Mouse (Mus musculus) frontal cortex, adult 2 months (tissue): Measurements from ENCODE around the gene Tgif2. TPM values are rescaled to one million over a fixed set of nuclear protein-coding genes. Genes with fewer than 3 reads are reported as not detected.
"Not testable (repeated sequence)": the region's sequence is repeated elsewhere in the genome, so short reads cannot be mapped to it uniquely, and the experiment has no call there.

Experiments
- DNase-seq, 2 experiments: peaks; one replicate each; pipeline ENCODE4 v3.0.0; 2022; ENCODE audit warnings: low spot score in 1 of 2; ENCODE audit errors: extremely low spot score in 1 of 2
- polyA plus RNA-seq: library from polyadenylated mRNA; depleted of rRNA; stranded (reverse); fragments of >200 nt; gene quantifications from 2 replicates; pipeline ENCODE4 v1.2.3, GENCODE M21; 2012; rRNA removed

The Tgif2 gene
- polyA plus RNA-seq, 1 experiment: 2.0 TPM

DNA sequence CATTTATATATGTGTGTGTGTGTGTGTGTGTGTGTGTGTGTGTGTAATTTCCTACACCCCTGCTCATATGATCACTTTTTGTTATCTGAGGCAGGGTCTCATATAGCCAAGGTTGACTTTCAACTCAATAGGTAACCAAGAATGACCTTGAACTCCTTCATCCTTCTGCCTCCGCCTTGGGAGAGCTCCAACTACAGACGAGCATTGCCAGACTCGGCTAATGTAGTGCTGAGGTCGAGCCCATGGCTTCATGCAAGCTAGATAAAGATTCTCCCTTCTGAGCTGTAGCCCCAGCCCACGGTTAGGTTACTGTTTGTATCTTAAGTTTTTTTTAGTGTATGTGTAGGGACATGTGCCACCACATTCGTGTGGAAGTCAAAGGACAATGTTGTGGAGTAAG, 62.1 kb downstream of the Tgif2 start:
- DNase-seq: no peak

DNA sequence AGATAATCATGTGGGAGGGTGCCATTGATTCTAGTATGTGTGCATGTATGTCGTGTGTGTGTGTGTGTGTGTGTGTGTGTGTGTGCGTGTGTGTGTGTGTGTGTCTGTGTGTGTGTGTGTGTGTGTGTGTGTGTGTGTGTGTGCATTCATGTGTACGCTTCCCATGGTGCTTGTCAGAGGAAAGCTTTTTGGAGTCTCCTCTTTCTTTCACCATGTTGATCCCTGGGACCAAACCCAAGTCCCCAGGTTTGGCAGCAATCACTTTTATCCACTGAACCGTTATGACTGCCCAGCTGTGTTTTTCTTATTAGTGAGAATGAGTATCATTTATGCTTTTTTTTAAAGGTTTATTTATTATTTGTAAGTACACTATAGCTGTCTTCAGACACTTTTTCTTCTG, 62.6 kb downstream of the Tgif2 start:
- not testable (repeated sequence) for DNase-seq

DNA sequence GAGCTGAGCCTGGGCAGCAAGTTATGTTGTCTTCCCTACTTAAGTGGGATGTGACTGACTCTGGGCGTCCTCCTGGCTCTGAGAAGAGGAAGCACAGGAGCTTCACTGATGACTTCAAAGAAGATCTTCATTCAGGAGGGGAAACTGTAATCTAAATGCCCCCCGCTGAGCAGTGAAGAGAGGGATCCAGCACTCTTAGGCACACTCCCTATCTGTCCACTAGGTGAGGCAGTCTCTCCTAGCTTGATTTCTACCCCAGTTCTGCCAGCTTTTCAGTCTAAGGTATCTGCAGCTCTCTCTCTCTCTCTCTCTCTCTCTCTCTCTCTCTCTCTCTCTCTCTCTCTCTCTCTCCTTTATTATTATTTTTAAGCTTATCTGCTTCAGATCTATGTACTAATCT, 63.6 kb downstream of the Tgif2 start:
- no peak for DNase-seq

Other genes starting within 250 kb of the Tgif2 start
- gene Dlgap4, start 226.3 kb upstream of the Tgif2 start, polyA plus RNA-seq: 234 and 261 TPM in 2 replicates
- gene Myl9, start 64.6 kb upstream of the Tgif2 start, polyA plus RNA-seq: 51.9 and 57.3 TPM in 2 replicates
- 3.2 and 3.4 TPM in 2 replicates for gene 4930518I15Rik, start 17.9 kb downstream of the Tgif2 start, polyA plus RNA-seq
- gene Rab5if, start 23.1 kb downstream of the Tgif2 start, polyA plus RNA-seq: 101 and 109 TPM in 2 replicates
- gene Sla2, start 47.2 kb downstream of the Tgif2 start, polyA plus RNA-seq: 0.57 and 0.78 TPM in 2 replicates
- 439 and 512 TPM in 2 replicates for gene Ndrg3, start 152.0 kb downstream of the Tgif2 start, polyA plus RNA-seq
- gene Dsn1, start 167.1 kb downstream of the Tgif2 start, polyA plus RNA-seq: 6.6 and 7.3 TPM in 2 replicates
- gene Soga1, start 239.2 kb downstream of the Tgif2 start, polyA plus RNA-seq: 8.5 and 10.5 TPM in 2 replicates
- gene Tldc2, start 247.0 kb downstream of the Tgif2 start, polyA plus RNA-seq: 0.30 TPM in 1 of 2 replicates, not detected in the other